Mouse (Mus musculus): ENCODE measurements around the gene Col24a1. TPM values are rescaled to one million over a fixed set of nuclear protein-coding genes. Genes with fewer than 3 reads are reported as not detected.

Col24a1 gene
- polyA plus RNA-seq, 1 experiment: not detected

GRCm38 (mm10) chr3:145583522-145584200 lies 291.4 kb downstream of the Col24a1 start:
- Histone ChIP-seq H3K27ac (ENCODE audit: insufficient read depth, low read depth, low read length) (no peak overlapping the region), H3K4me1 (ENCODE audit: control insufficient read depth, insufficient read depth, low read length) (no peaks in the 10 kb centered on the region), H3K4me3 (ENCODE audit: insufficient read depth, low read depth, low read length) (no peak overlapping the region)
- WGBS: 25% methylated on average over 3 of the region's 3 CpGs
- TF ChIP-seq CTCF (IDR thresholded peaks at IDR 0.05; ENCODE audit: insufficient read depth, low read depth, low read length) (no peak), POLR2A (IDR thresholded peaks at IDR 0.05; ENCODE audit: insufficient read depth, low read depth, low read length) (no peak)

GRCm38 (mm10) chr3:145590562-145590961 lies 298.3 kb downstream of the Col24a1 start:
- no peak overlapping the region for H3K27ac ChIP-seq (ENCODE audit: insufficient read depth, low read depth, low read length)
- 0 out of 2 replicates have a peak, but pooled peaks cover 2% of the 10 kb centered on the region for H3K4me1 ChIP-seq (ENCODE audit: control insufficient read depth, insufficient read depth, low read length)
- no peak for TF ChIP-seq CTCF (IDR thresholded peaks at IDR 0.05; ENCODE audit: insufficient read depth, low read depth, low read length)
- no peak overlapping the region for H3K4me3 ChIP-seq (ENCODE audit: insufficient read depth, low read depth, low read length)
- 86% methylated on average over 4 of the region's 4 CpGs for WGBS

GRCm38 (mm10) chr3:145591841-145592542 lies 299.7 kb downstream of the Col24a1 start:
- Histone ChIP-seq H3K4me1 (ENCODE audit: control insufficient read depth, insufficient read depth, low read length) (0 out of 2 replicates have a peak, but pooled peaks cover 2% of the 10 kb centered on the region), H3K4me3 (ENCODE audit: insufficient read depth, low read depth, low read length) (no peak overlapping the region), H3K27ac (ENCODE audit: insufficient read depth, low read depth, low read length) (no peak overlapping the region)
- no peak for TF ChIP-seq POLR2A (IDR thresholded peaks at IDR 0.05; ENCODE audit: insufficient read depth, low read depth, low read length)
- no peak for TF ChIP-seq CTCF (IDR thresholded peaks at IDR 0.05; ENCODE audit: insufficient read depth, low read depth, low read length)
- 85% methylated on average over 6 of the region's 6 CpGs for WGBS

- 91% methylated on average over 6 of the region's 6 CpGs for WGBS
- Histone ChIP-seq H3K27ac (ENCODE audit: insufficient read depth, low read depth, low read length) (no peak overlapping the region), H3K4me3 (ENCODE audit: insufficient read depth, low read depth, low read length) (no peak overlapping the region), H3K4me1 (ENCODE audit: control insufficient read depth, insufficient read depth, low read length) (0 out of 2 replicates have a peak, but pooled peaks cover 2% of the 10 kb centered on the region)
- no peak for TF ChIP-seq POLR2A (IDR thresholded peaks at IDR 0.05; ENCODE audit: insufficient read depth, low read depth, low read length)
- no peak for TF ChIP-seq CTCF (IDR thresholded peaks at IDR 0.05; ENCODE audit: insufficient read depth, low read depth, low read length)
These were observed 303.1 kb downstream of the Col24a1 start for GRCm38 (mm10) chr3:145595354-145595753.

GRCm38 (mm10) chr3:145599059-145599458 lies 306.8 kb downstream of the Col24a1 start:
- Histone ChIP-seq H3K27ac (ENCODE audit: insufficient read depth, low read depth, low read length) (no peak overlapping the region), H3K4me3 (ENCODE audit: insufficient read depth, low read depth, low read length) (no peak overlapping the region), H3K4me1 (ENCODE audit: control insufficient read depth, insufficient read depth, low read length) (no peaks in the 10 kb centered on the region)
- 98% methylated on average over 7 of the region's 7 CpGs for WGBS
- TF ChIP-seq POLR2A (IDR thresholded peaks at IDR 0.05; ENCODE audit: insufficient read depth, low read depth, low read length) (no peak), CTCF (IDR thresholded peaks at IDR 0.05; ENCODE audit: insufficient read depth, low read depth, low read length) (no peak)

- no peaks in the 10 kb centered on the region for H3K4me1 ChIP-seq (ENCODE audit: control insufficient read depth, insufficient read depth, low read length)
- no peak overlapping the region for H3K27ac ChIP-seq (ENCODE audit: insufficient read depth, low read depth, low read length)
- no peak overlapping the region for H3K4me3 ChIP-seq (ENCODE audit: insufficient read depth, low read depth, low read length)
- 96% methylated on average over 6 of the region's 6 CpGs for WGBS
- TF ChIP-seq CTCF (IDR thresholded peaks at IDR 0.05; ENCODE audit: insufficient read depth, low read depth, low read length) (no peak), POLR2A (IDR thresholded peaks at IDR 0.05; ENCODE audit: insufficient read depth, low read depth, low read length) (no peak)
These were observed 308.5 kb downstream of the Col24a1 start for GRCm38 (mm10) chr3:145600801-145601200.

GRCm38 (mm10) chr3:145601345-145601744 lies 309.1 kb downstream of the Col24a1 start:
- H3K27ac ChIP-seq (ENCODE audit: insufficient read depth, low read depth, low read length): no peak overlapping the region
- no peak for TF ChIP-seq POLR2A (IDR thresholded peaks at IDR 0.05; ENCODE audit: insufficient read depth, low read depth, low read length)
- no peak for TF ChIP-seq CTCF (IDR thresholded peaks at IDR 0.05; ENCODE audit: insufficient read depth, low read depth, low read length)
- no peak overlapping the region for H3K4me3 ChIP-seq (ENCODE audit: insufficient read depth, low read depth, low read length)
- H3K4me1 ChIP-seq (ENCODE audit: control insufficient read depth, insufficient read depth, low read length): no peaks in the 10 kb centered on the region
- 83% methylated on average over 6 of the region's 6 CpGs for WGBS

Other genes with a start within 250 kb of the Col24a1 start
- gene Clca2, start 193.0 kb upstream of the Col24a1 start, polyA plus RNA-seq (2012; ENCODE audit: insufficient read depth, insufficient read length, low replicate concordance, missing spikeins): not detected in 2 replicates
- gene Odf2l, start 173.9 kb upstream of the Col24a1 start, polyA plus RNA-seq (2012; ENCODE audit: insufficient read depth, insufficient read length, low replicate concordance, missing spikeins): not detected in 2 replicates